1 mouse cellular context compared by ENCODE assay signal in genomic region chr5:86839472-86839871, GRCm38 (mm10).
A peak's percentile ranks its signal among the peaks of the same experiment; 100 is the strongest.
TF ChIP-seq lines count a peak whose summit lies in the region.

No protein-coding gene starts in this region.

TF ChIP-seq in MEL, 35 proteins besides CTCF, POLR2A, EP300 and RAD21:
- TF ChIP-seq POLR2AphosphoS2 (IDR thresholded peaks at IDR 0.05; ENCODE audit: low read length): 0 out of 2 replicates have a peak, but pooled peaks have one; percentile 0
- no peak for TF ChIP-seq MEF2A (IDR thresholded peaks at IDR 0.05; ENCODE audit: extremely low read depth, insufficient replicate concordance, low read depth, low read length, poor library complexity, severe bottlenecking)
